Mouse (Mus musculus) liver, embryonic 14.5 days (tissue): ENCODE measurements at regions not wholly inside any gene's neighbourhood (a gene's known extent, or its start where the extent isn't known, plus 50 kb on each side); places are given as distances from the start of the nearest gene placed in this dataset.

Experiments used
- ATAC-seq: fragments of 200-750 bp; cut with Nextera tagmentation; 2 replicates; pipeline ENCODE4 v1.8.0; 2017; ENCODE audit warnings: moderate number of reproducible peaks, mild to moderate bottlenecking, moderate library complexity; ENCODE audit not compliant: insufficient read depth
- DNase-seq, 3 experiments: peaks; one replicate each; pipeline ENCODE4 v3.0.0-alpha.2; 2012 to 2013; ENCODE audit warnings: low read depth in 3 of 3, low spot score in 3 of 3
- H3K27ac ChIP-seq: fragments of 300-500 bp; sonication (generic); 2 replicates; pipeline ENCODE4 v1.5.1; 2014; ENCODE audit warnings: moderate library complexity, mild to moderate bottlenecking, control low read depth, inconsistent platforms
- H3K27me3 ChIP-seq: fragments of 300-500 bp; sonication (generic); 2 replicates; pipeline ENCODE4 v1.6.1; 2014; ENCODE audit warnings: mild to moderate bottlenecking, low read length, moderate library complexity; ENCODE audit not compliant: control insufficient read depth, insufficient read depth
- H3K36me3 ChIP-seq: fragments of 300-500 bp; sonication (generic); replicated peaks from 2 replicates; pipeline ENCODE4 v1.6.1; 2014; ENCODE audit warnings: low read depth; ENCODE audit not compliant: control insufficient read depth, insufficient read depth
- H3K4me1 ChIP-seq, 2 experiments: fragments of 200-500 bp in 1 of 2; fragments of 300-500 bp in 1 of 2; sonication (generic) in 1 of 2; replicated peaks; 2 replicates each; pipeline ENCODE4 v1.6.1; 2012 to 2014; ENCODE audit warnings: antibody characterized with exemption in 1 of 2, inconsistent platforms in 1 of 2, low read length in 1 of 2; ENCODE audit not compliant: control insufficient read depth in 2 of 2, insufficient read depth in 2 of 2
- H3K4me2 ChIP-seq: fragments of 300-500 bp; sonication (generic); 2 replicates; pipeline ENCODE4 v1.6.1; 2014; ENCODE audit warnings: low read depth, mild to moderate bottlenecking, control low read depth, moderate library complexity
- H3K4me3 ChIP-seq, 2 experiments: fragments of 200-500 bp in 1 of 2; fragments of 300-500 bp in 1 of 2; sonication (generic) in 1 of 2; 2 replicates each; pipeline ENCODE4 v1.5.1; 2012 to 2014; ENCODE audit warnings: low read depth in 2 of 2, low read length in 2 of 2, mild to moderate bottlenecking in 2 of 2, control low read depth in 1 of 2, inconsistent platforms in 1 of 2, moderate library complexity in 1 of 2; ENCODE audit not compliant: insufficient read depth in 1 of 2
- H3K9ac ChIP-seq: fragments of 300-500 bp; sonication (generic); replicated peaks from 2 replicates; pipeline ENCODE4 v1.6.1; 2014; ENCODE audit warnings: mild to moderate bottlenecking, control low read depth, moderate library complexity
- H3K9me3 ChIP-seq: fragments of 300-500 bp; sonication (generic); 2 replicates; pipeline ENCODE4 v1.6.1; 2016; ENCODE audit warnings: low read length, mixed read lengths; ENCODE audit not compliant: control insufficient read depth
- CTCF ChIP-seq: IDR thresholded peaks from 2 replicates; pipeline ENCODE4 v1.5.1; 2016; ENCODE audit warnings: antibody characterized with exemption, low read depth, control low read depth
- EP300 ChIP-seq: IDR thresholded peaks from 2 replicates; pipeline ENCODE4 v1.6.1; 2016; ENCODE audit warnings: antibody characterized with exemption, low read depth
- whole genome bisulfite sequencing: fragments of 180-500 bp; shearing (Covaris S2); extraction: QIAGEN DNeasy Blood & Tissue Kit; methylation state at CpG from one replicate; pipeline ENCODE4 v1.1.7; 2014; ENCODE audit not compliant: insufficient replicate concordance; 5-methylcytosine and 5-hydroxymethylcytosine counted together

- TF ChIP-seq EP300 = no peak
- TF ChIP-seq CTCF = no peak
- H3K4me3 ChIP-seq = no peak overlapping the region
- H3K9me3 ChIP-seq = no peaks in the 10 kb centered on the region
- H3K36me3 ChIP-seq = no peaks in the 10 kb centered on the region
- H3K4me1 ChIP-seq = no peaks in the 10 kb centered on the region
- H3K27me3 ChIP-seq = no peaks in the 10 kb centered on the region
- no peak overlapping the region for H3K9ac ChIP-seq
- H3K27ac ChIP-seq = no peak overlapping the region
- 55% methylated on average over 2 of the region's 2 CpGs for whole genome bisulfite sequencing
- ATAC-seq = no peak
- H3K4me2 ChIP-seq = no peak overlapping the region
- DNase-seq = no peak
Observed at GRCm38 (mm10) chr2:46491081-46491480, 1373.9 kb upstream of the Zeb2 start.

GRCm38 (mm10) chr2:46468936-46469629 lies 1351.9 kb upstream of the Zeb2 start:
- DNase-seq = no peak
- Histone ChIP-seq H3K27ac (no peak overlapping the region), H3K36me3 (no peaks in the 10 kb centered on the region), H3K9ac (no peak overlapping the region), H3K4me1 (no peaks in the 10 kb centered on the region), H3K9me3 (no peaks in the 10 kb centered on the region), H3K4me3 (no peak overlapping the region), H3K4me2 (no peak overlapping the region), H3K27me3 (no peaks in the 10 kb centered on the region)
- no peak for ATAC-seq
- 51% methylated on average over 5 of the region's 5 CpGs for WGBS
- no peak for TF ChIP-seq EP300
- TF ChIP-seq CTCF = no peak

- Histone ChIP-seq H3K4me1 (no peaks in the 10 kb centered on the region), H3K27me3 (no peaks in the 10 kb centered on the region), H3K4me2 (no peak overlapping the region), H3K36me3 (no peaks in the 10 kb centered on the region), H3K4me3 (no peak overlapping the region), H3K27ac (no peak overlapping the region), H3K9me3 (no peaks in the 10 kb centered on the region), H3K9ac (no peak overlapping the region)
- no peak for TF ChIP-seq EP300
- no peak for TF ChIP-seq CTCF
- 49% methylated on average over 4 of the region's 4 CpGs for WGBS
- DNase-seq = no peak
- no peak for ATAC-seq
Observed at GRCm38 (mm10) chr2:46465389-46465788, 1348.2 kb upstream of the Zeb2 start.

- no peak overlapping the region for H3K4me2 ChIP-seq
- no peak overlapping the region for H3K4me3 ChIP-seq
- TF ChIP-seq EP300 (no peak), CTCF (no peak)
- H3K36me3 ChIP-seq = no peaks in the 10 kb centered on the region
- DNase-seq (no peak), ATAC-seq (no peak)
- no peak overlapping the region for H3K27ac ChIP-seq
- H3K4me1 ChIP-seq = no peaks in the 10 kb centered on the region
- no peak overlapping the region for H3K9ac ChIP-seq
- no peaks in the 10 kb centered on the region for H3K9me3 ChIP-seq
- H3K27me3 ChIP-seq = no peaks in the 10 kb centered on the region
- WGBS = 62% methylated on average over 1 of the region's 1 CpGs
Observed at GRCm38 (mm10) chr2:46464913-46465312, 1347.7 kb upstream of the Zeb2 start.

- Histone ChIP-seq H3K27me3 (no peaks in the 10 kb centered on the region), H3K4me1 (no peaks in the 10 kb centered on the region), H3K36me3 (no peaks in the 10 kb centered on the region), H3K4me2 (no peak overlapping the region), H3K9ac (no peak overlapping the region), H3K4me3 (no peak overlapping the region), H3K27ac (no peak overlapping the region), H3K9me3 (no peaks in the 10 kb centered on the region)
- ATAC-seq (no peak), DNase-seq (no peak)
- 59% methylated on average over 2 of the region's 2 CpGs for WGBS
- no peak for TF ChIP-seq CTCF
- TF ChIP-seq EP300 = no peak
Observed at GRCm38 (mm10) chr2:46462670-46463069, 1345.5 kb upstream of the Zeb2 start.
